Mouse (Mus musculus) duodenum, adult 2 months (tissue): ENCODE data around the gene Gm20777. TPM values are rescaled to one million over a fixed set of nuclear protein-coding genes. Genes with fewer than 3 reads are reported as not detected.

Experiments used
- polyA plus RNA-seq: library from polyadenylated mRNA; depleted of rRNA; stranded (reverse); fragments of >200 nt; gene quantifications from 2 replicates; pipeline ENCODE4 v1.2.3, GENCODE M21; 2012; ENCODE audit warnings: low replicate concordance; rRNA removed

Gene Gm20777
- polyA plus RNA-seq: not detected in 2 replicates

GRCm38 (mm10) chrY:10752350-10752749, at the start of gene Gm20777:
Gene Gm20777, minus strand, starts transcription at chrY:10752450.

Other genes with a start within 250 kb of the Gm20777 start
- gene Gm20737, start 216.4 kb downstream of the Gm20777 start, polyA plus RNA-seq: not detected in 2 replicates
- not detected in 2 replicates for gene Gm21775, start 199.0 kb downstream of the Gm20777 start, polyA plus RNA-seq
- not detected in 2 replicates for gene Gm21900, start 136.1 kb downstream of the Gm20777 start, polyA plus RNA-seq